Mouse (Mus musculus): ENCODE results near the gene Bbs12.

DNA sequence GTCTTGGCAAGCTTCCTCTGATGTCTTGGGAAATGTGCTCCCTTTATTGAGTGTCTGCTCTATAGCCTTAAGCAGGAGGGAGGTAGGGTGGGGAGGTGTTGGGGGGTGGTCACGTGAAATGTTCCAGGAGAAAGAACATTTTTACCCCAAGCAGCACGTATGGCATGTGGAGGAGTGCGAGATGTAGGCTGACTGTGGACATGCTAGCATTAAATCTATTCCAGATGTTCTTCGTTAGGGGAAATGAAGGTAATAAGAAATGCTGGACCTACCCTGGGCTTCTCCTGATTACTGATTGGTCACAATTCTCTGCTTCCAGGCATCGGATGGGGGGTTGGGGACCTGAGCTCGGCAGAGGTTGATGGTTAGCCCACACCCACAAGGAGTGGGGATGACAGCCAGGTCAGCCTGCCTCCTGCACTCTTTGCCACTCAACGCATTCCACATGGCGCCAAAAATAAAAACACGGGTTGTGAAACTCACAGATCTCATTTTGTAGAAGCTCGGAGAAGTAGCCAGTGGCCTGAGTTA is 41.7 kb downstream of the Bbs12 start:
- TF ChIP-seq CTCF (IDR thresholded peaks at IDR 0.05; ENCODE audit: borderline replicate concordance, insufficient read depth, low read length) (no peak), POLR2A (IDR thresholded peaks at IDR 0.05; ENCODE audit: low read depth, low read length) (no peak)
